Mouse (Mus musculus) heart, adult 2 months (tissue): ENCODE measurements at regions not wholly inside any gene's neighbourhood (a gene's known extent, or its start where the extent isn't known, plus 50 kb on each side); places are given as distances from the start of the nearest gene placed in this dataset.

ENCODE experiments used
- DNase-seq, 2 experiments: peaks; one replicate each; pipeline ENCODE4 v3.0.0; 2021
- H3K27ac ChIP-seq: fragments of 200-600 bp; 2 replicates; pipeline ENCODE4 v1.8.1; 2022
- H3K27me3 ChIP-seq: fragments of 200-500 bp; 2 replicates; pipeline ENCODE4 v1.6.1; 2012; ENCODE audit warnings: mild to moderate bottlenecking, low read length, inconsistent platforms, mixed read lengths; ENCODE audit not compliant: control insufficient read depth, insufficient read depth
- H3K36me3 ChIP-seq: fragments of 200-500 bp; 2 replicates; pipeline ENCODE4 v1.6.1; 2012; ENCODE audit warnings: low read length, inconsistent platforms; ENCODE audit not compliant: control insufficient read depth, insufficient read depth
- H3K4me1 ChIP-seq: fragments of 200-500 bp; 2 replicates; pipeline ENCODE4 v1.6.1; 2011; ENCODE audit warnings: low read length; ENCODE audit not compliant: control insufficient read depth, insufficient read depth
- H3K4me3 ChIP-seq: fragments of 200-600 bp; 2 replicates; pipeline ENCODE4 v1.8.1; 2022
- H3K79me2 ChIP-seq: fragments of 200-500 bp; replicated peaks from 2 replicates; pipeline ENCODE4 v1.6.1; 2012; ENCODE audit warnings: mild to moderate bottlenecking, inconsistent platforms, low read length, moderate library complexity, mixed read lengths; ENCODE audit not compliant: control insufficient read depth, insufficient read depth
- H3K9ac ChIP-seq: fragments of 200-500 bp; 2 replicates; pipeline ENCODE4 v1.6.1; 2012; ENCODE audit warnings: low read depth, mild to moderate bottlenecking, control low read depth, inconsistent platforms, low read length, mixed read lengths
- CTCF ChIP-seq: fragments of 200-600 bp; IDR thresholded peaks from 2 replicates; pipeline ENCODE4 v1.8.1; 2022; ENCODE audit warnings: antibody characterized with exemption, mild to moderate bottlenecking, moderate library complexity
- EP300 ChIP-seq: fragments of 200-500 bp; IDR thresholded peaks from 2 replicates; pipeline ENCODE4 v1.6.1; 2011; ENCODE audit warnings: low read depth, low read length, control low read depth; ENCODE audit not compliant: insufficient read depth
- POLR2A ChIP-seq: fragments of 200-500 bp; IDR thresholded peaks from 2 replicates; pipeline ENCODE4 v1.6.1; 2011; ENCODE audit warnings: mild to moderate bottlenecking, low read depth, low read length, control low read depth; ENCODE audit not compliant: insufficient read depth
- WGBS: fragments of 180-500 bp; shearing (Covaris S2); methylation state at CpG from one replicate; pipeline ENCODE4 v1.1.7; 2018; 5-methylcytosine and 5-hydroxymethylcytosine counted together
- intact Hi-C: fragments of 180-260 bp; cut with DNase I; formaldehyde crosslinking; loops from one replicate; pipeline ENCODE4 v1.15.1; 2025

DNA sequence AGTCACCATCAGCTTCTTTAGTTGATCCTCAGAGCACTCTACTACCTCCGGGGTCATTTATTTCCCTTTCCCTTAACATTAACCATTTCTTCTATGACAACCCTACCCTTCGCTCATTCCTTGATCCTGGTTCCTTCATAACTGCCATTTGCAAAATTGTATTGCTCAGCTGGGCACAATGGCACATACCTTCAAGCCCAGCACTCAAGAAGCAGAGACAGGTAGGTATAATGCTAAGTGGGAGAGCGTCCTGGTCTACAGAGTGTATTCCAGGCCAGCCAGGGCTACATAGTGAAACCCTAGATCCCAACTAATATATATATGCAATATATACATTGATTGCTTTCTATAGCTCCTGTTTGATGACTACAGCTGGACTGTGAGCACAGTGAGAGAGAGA, 189.5 kb upstream of the Klf3 start:
- no peaks in the 10 kb centered on the region for H3K79me2 ChIP-seq
- peaks cover 4% of the 10 kb centered on the region for H3K36me3 ChIP-seq
- H3K27me3 ChIP-seq, result no peaks in the 10 kb centered on the region
- no peak for DNase-seq
- H3K4me1 ChIP-seq, result peaks cover 10% of the 10 kb centered on the region
- no peak for TF ChIP-seq POLR2A
- TF ChIP-seq EP300, result no peak
- no peak for TF ChIP-seq CTCF
- intact Hi-C loops, result no loop called here
- 96% methylated on average over 3 of the region's 3 CpGs for WGBS
- H3K4me3 ChIP-seq, result no peak overlapping the region
- H3K27ac ChIP-seq, result no peak overlapping the region
- no peak overlapping the region for H3K9ac ChIP-seq

DNA sequence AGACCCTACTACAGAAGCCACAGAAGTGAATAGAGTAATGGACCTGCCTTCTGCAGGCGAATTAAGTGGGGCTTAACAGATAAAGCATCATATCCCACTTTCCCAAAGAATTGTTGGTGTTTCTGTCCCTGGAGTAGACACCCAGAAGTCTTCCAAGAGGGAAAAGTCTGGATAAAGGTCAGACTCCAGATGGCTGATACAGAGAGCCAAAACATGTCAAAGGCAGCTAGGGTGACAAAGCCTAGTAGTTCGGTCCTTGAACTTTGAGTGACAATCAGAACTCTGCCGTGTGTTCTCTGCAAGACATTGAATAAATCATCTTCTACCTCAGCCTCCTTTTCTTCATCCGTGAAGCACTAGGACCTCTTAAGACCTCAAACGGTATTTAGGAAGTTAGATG, 185.1 kb upstream of the Klf3 start:
- DNase-seq, result no peak
- Histone ChIP-seq H3K4me3 (no peak overlapping the region), H3K9ac (no peak overlapping the region), H3K79me2 (no peaks in the 10 kb centered on the region), H3K27me3 (no peaks in the 10 kb centered on the region), H3K4me1 (peaks cover 2% of the 10 kb centered on the region), H3K27ac (no peak overlapping the region), H3K36me3 (no peaks in the 10 kb centered on the region)
- intact Hi-C loops, result no loop called here
- 64% methylated on average over 5 of the region's 5 CpGs for WGBS
- no peak for TF ChIP-seq EP300
- TF ChIP-seq CTCF, result no peak
- TF ChIP-seq POLR2A, result no peak

DNA sequence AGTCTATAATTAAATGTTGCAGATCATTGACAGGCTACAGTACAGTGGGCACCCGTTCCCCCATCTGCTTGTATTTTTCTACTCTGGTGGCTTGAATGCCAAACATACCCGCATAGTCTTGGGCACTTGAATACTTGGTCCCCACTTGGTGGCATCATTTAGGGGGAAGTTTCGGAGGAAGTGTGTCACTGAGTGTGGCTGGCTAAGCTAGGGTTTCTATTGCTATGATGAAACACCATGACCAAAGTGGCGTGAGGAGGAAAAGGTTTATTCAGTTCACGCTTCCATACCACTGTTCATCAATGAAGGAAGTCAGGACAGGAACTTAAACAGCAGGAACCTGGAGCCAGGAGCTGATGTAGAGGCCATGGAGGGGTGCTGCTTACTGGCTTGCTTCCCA, 183.4 kb upstream of the Klf3 start:
- H3K79me2 ChIP-seq, result no peaks in the 10 kb centered on the region
- DNase-seq, result no peak
- no peak overlapping the region for H3K9ac ChIP-seq
- TF ChIP-seq EP300 (no peak), POLR2A (no peak), CTCF (no peak)
- 90% methylated on average over 5 of the region's 5 CpGs for WGBS
- peaks cover 2% of the 10 kb centered on the region for H3K4me1 ChIP-seq
- intact Hi-C loops, result no loop called here
- H3K36me3 ChIP-seq, result no peaks in the 10 kb centered on the region
- no peak overlapping the region for H3K27ac ChIP-seq
- H3K4me3 ChIP-seq, result no peak overlapping the region
- H3K27me3 ChIP-seq, result no peaks in the 10 kb centered on the region

DNA sequence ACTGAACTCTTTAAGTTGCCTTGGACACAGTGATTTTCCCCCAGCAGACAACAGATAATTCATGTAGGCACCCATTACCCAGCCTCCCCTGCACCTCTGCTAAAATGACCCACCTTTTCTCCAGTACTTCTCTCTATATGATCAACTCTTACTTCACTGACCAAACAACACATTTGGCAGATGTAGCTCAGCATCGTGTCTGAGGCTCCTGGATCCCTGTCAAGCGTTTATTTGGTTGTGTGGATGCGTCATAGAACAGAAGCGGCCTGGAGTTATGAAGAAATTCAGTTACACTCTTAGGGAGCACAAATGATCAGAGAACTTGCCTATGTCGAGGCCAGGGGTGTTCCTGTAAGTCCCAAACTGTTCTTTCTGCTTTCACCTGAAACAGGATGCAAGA, 182.5 kb upstream of the Klf3 start:
- Histone ChIP-seq H3K27ac (no peak overlapping the region), H3K27me3 (no peaks in the 10 kb centered on the region), H3K79me2 (no peaks in the 10 kb centered on the region), H3K4me3 (no peak overlapping the region), H3K36me3 (no peaks in the 10 kb centered on the region), H3K4me1 (peaks cover 2% of the 10 kb centered on the region), H3K9ac (no peak overlapping the region)
- TF ChIP-seq CTCF (no peak), EP300 (no peak), POLR2A (no peak)
- intact Hi-C loops, result no loop called here
- WGBS, result 89% methylated on average over 5 of the region's 5 CpGs
- DNase-seq, result no peak

DNA sequence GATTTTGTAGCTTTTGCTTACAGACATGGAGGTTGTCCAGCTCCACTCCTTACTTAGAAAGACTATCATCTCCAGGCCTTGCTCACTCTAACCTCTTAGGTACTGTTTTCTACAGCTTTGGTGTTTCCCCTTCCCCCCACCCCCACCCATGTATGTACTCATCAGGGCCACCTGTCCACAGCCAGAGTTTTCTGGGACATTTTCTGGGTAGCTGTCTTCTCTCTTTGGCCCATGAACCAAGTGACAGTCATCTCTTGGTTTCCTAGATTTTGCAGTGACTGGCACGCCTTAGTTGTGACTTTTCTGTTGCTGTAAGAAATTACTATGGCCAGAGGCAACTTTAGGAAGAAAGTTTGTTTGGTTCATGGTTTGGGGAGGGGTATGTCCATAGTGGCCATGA, 181.8 kb upstream of the Klf3 start:
- H3K79me2 ChIP-seq, result no peaks in the 10 kb centered on the region
- H3K4me1 ChIP-seq, result peaks cover 3% of the 10 kb centered on the region
- DNase-seq, result no peak
- TF ChIP-seq POLR2A (no peak), EP300 (no peak), CTCF (no peak)
- WGBS, result 95% methylated on average over 1 of the region's 1 CpGs
- H3K27ac ChIP-seq, result no peak overlapping the region
- intact Hi-C loops, result no loop called here
- no peaks in the 10 kb centered on the region for H3K36me3 ChIP-seq
- no peak overlapping the region for H3K9ac ChIP-seq
- H3K4me3 ChIP-seq, result no peak overlapping the region
- no peaks in the 10 kb centered on the region for H3K27me3 ChIP-seq

DNA sequence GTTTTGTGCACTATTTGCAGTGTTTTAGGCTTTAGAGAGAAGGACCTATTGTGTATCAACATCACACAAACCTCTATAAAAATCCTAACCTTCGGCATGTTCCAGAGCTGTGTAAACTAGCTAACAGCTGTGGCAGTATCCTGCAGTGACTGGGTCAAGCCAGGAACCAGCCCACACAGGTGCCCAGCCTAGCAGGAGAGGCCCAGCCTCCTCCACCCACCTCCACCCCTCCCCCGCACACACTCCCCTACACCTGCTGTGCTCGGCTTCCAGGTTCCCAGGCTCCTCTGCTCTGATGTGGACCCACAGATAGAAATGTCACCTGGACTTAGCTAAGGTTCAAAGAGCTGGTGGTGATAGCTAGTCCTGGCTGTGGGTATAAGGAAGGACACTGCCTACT, 179.5 kb upstream of the Klf3 start:
- DNase-seq, result no peak
- Histone ChIP-seq H3K4me3 (no peak overlapping the region), H3K79me2 (no peaks in the 10 kb centered on the region), H3K27me3 (no peaks in the 10 kb centered on the region), H3K4me1 (peaks cover 1% of the 10 kb centered on the region; the same call in 1 of the 2 replicates), H3K27ac (no peak overlapping the region), H3K9ac (no peak overlapping the region), H3K36me3 (no peaks in the 10 kb centered on the region)
- TF ChIP-seq EP300 (no peak), CTCF (no peak), POLR2A (no peak)
- intact Hi-C loops, result no loop called here
- WGBS, result 64% methylated on average over 3 of the region's 3 CpGs
